Mouse (Mus musculus): ENCODE data around the gene Kcnj5. TPM values are rescaled to one million over a fixed set of nuclear protein-coding genes. Genes with fewer than 3 reads are reported as not detected.

The Kcnj5 gene
- total RNA-seq (2014; rRNA removed; ENCODE audit: low replicate concordance) (42.8 and 58.1 TPM in 2 replicates), polyA plus RNA-seq (2015; fragmentation: Nextera tagmentation; extraction: Ambion mirVana) (31.9 and 32.5 TPM in 2 replicates)

DNA sequence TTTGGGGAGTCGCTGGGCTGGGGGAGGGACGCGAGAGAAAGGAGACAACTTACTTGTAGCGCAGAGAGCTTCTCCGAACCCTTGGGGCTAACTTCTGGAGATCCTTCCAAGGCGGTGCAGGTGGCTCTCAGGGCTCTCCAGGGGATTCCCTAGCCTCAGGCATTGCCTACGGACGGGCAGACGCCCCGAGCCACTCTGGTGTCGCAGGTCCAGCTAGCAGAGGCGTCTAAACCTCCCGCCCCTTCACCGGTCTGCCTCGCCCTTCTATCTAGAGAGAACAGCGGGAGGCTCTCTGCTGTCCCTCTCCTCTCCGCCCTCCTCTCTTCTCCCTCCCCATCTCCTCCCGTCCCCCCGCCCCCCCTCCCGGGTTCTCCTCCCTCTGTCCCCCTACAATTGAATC is at the start of gene Kcnj5:
Gene Kcnj5, minus strand, starts transcription at position 300 of the 400 bp plus-strand sequence.
- Histone ChIP-seq H3K36me3 (replicated peaks; ENCODE audit: control insufficient read depth, insufficient read depth, low read length) (no peaks in the 10 kb centered on the region), H3K9me3 (replicated peaks; ENCODE audit: control insufficient read depth, low read length) (no peaks in the 10 kb centered on the region), H3K4me3 (ENCODE audit: low read depth, low read length) (peak within 1 kb of the TSS; percentile 57), H3K9ac (replicated peaks; ENCODE audit: low read depth, low read length) (peak within 1 kb of the TSS; percentile 40), H3K4me2 (ENCODE audit: low read depth, low read length) (peak within 1 kb of the TSS; percentile 81), H3K27me3 (ENCODE audit: control insufficient read depth, insufficient read depth, low read length) (no peaks in the 10 kb centered on the region), H3K27ac (ENCODE audit: low read depth) (peak within 1 kb of the TSS; percentile 90), H3K4me1 (ENCODE audit: control insufficient read depth, insufficient read depth) (peaks cover 16% of the 10 kb centered on the region)
- ATAC-seq (ENCODE audit: insufficient read depth, low read depth) (peak; percentile 64), DNase-seq (ENCODE audit: low spot score) (peak; percentile 42)
- 2% methylated on average over 19 of the region's 20 CpGs for WGBS
- TF ChIP-seq EP300 (IDR thresholded peaks at IDR 0.05; ENCODE audit: low read depth) (no peak), CTCF (IDR thresholded peaks at IDR 0.05; ENCODE audit: low read depth) (no peak)

DNA sequence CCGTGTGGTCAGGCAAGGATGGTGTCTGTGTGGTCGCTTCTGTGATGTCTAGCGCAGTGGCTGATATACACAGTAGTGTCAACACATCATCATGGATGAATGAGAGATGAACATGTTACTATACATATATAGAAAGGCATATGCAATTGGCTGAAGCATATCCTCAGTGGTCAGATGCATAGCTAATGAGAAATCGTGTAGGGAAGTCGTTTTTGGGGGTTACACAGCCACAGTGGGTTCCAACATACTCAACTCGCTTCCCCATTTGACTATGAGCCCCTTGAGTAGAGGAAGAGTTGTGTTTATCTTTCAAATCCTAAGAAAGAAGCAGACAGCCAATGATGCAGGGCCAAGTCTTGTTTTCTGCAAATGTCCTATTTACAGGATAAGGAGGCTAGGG is 48.6 kb upstream of the Kcnj5 start:
- TF ChIP-seq CTCF (IDR thresholded peaks at IDR 0.05; ENCODE audit: low read depth) (no peak), EP300 (IDR thresholded peaks at IDR 0.05; ENCODE audit: low read depth) (no peak)
- no peak overlapping the region for H3K9ac ChIP-seq (replicated peaks; ENCODE audit: low read depth, low read length)
- no peaks in the 10 kb centered on the region for H3K4me1 ChIP-seq (ENCODE audit: control insufficient read depth, insufficient read depth)
- 74% methylated on average over 6 of the region's 6 CpGs for WGBS
- H3K4me3 ChIP-seq (ENCODE audit: low read depth, low read length): no peak overlapping the region
- H3K4me2 ChIP-seq (ENCODE audit: low read depth, low read length): no peak overlapping the region
- H3K27ac ChIP-seq (ENCODE audit: low read depth): no peak overlapping the region
- no peaks in the 10 kb centered on the region for H3K36me3 ChIP-seq (replicated peaks; ENCODE audit: control insufficient read depth, insufficient read depth, low read length)
- no peaks in the 10 kb centered on the region for H3K27me3 ChIP-seq (ENCODE audit: control insufficient read depth, insufficient read depth, low read length)
- no peak for DNase-seq (ENCODE audit: low spot score)
- no peaks in the 10 kb centered on the region for H3K9me3 ChIP-seq (replicated peaks; ENCODE audit: control insufficient read depth, low read length)
- ATAC-seq (ENCODE audit: insufficient read depth, low read depth): no peak

GRCm38 (mm10) chr9:32391701-32392100 is 47.6 kb upstream of the Kcnj5 start:
- no peak overlapping the region for H3K4me3 ChIP-seq (ENCODE audit: low read depth, low read length)
- H3K36me3 ChIP-seq (replicated peaks; ENCODE audit: control insufficient read depth, insufficient read depth, low read length): no peaks in the 10 kb centered on the region
- no peaks in the 10 kb centered on the region for H3K9me3 ChIP-seq (replicated peaks; ENCODE audit: control insufficient read depth, low read length)
- 63% methylated on average over 9 of the region's 9 CpGs for WGBS
- DNase-seq (ENCODE audit: low spot score): no peak
- no peak overlapping the region for H3K4me2 ChIP-seq (ENCODE audit: low read depth, low read length)
- no peak overlapping the region for H3K27ac ChIP-seq (ENCODE audit: low read depth)
- TF ChIP-seq CTCF (IDR thresholded peaks at IDR 0.05; ENCODE audit: low read depth): no peak
- no peak for TF ChIP-seq EP300 (IDR thresholded peaks at IDR 0.05; ENCODE audit: low read depth)
- no peaks in the 10 kb centered on the region for H3K27me3 ChIP-seq (ENCODE audit: control insufficient read depth, insufficient read depth, low read length)
- no peaks in the 10 kb centered on the region for H3K4me1 ChIP-seq (ENCODE audit: control insufficient read depth, insufficient read depth)
- H3K9ac ChIP-seq (replicated peaks; ENCODE audit: low read depth, low read length): no peak overlapping the region
- ATAC-seq (ENCODE audit: insufficient read depth, low read depth): no peak

- no peaks in the 10 kb centered on the region for H3K9me3 ChIP-seq (replicated peaks; ENCODE audit: control insufficient read depth, low read length)
- H3K4me1 ChIP-seq (ENCODE audit: control insufficient read depth, insufficient read depth): no peaks in the 10 kb centered on the region
- H3K27ac ChIP-seq (ENCODE audit: low read depth): no peak overlapping the region
- DNase-seq (ENCODE audit: low spot score): no peak
- H3K4me3 ChIP-seq (ENCODE audit: low read depth, low read length): no peak overlapping the region
- 74% methylated on average over 5 of the region's 5 CpGs for WGBS
- ATAC-seq (ENCODE audit: insufficient read depth, low read depth): no peak
- no peak overlapping the region for H3K9ac ChIP-seq (replicated peaks; ENCODE audit: low read depth, low read length)
- H3K36me3 ChIP-seq (replicated peaks; ENCODE audit: control insufficient read depth, insufficient read depth, low read length): no peaks in the 10 kb centered on the region
- H3K4me2 ChIP-seq (ENCODE audit: low read depth, low read length): no peak overlapping the region
- H3K27me3 ChIP-seq (ENCODE audit: control insufficient read depth, insufficient read depth, low read length): no peaks in the 10 kb centered on the region
- TF ChIP-seq CTCF (IDR thresholded peaks at IDR 0.05; ENCODE audit: low read depth): no peak
- TF ChIP-seq EP300 (IDR thresholded peaks at IDR 0.05; ENCODE audit: low read depth): no peak
Observed at GRCm38 (mm10) chr9:32391092-32391491, 46.9 kb upstream of the Kcnj5 start.

- no peak overlapping the region for H3K27ac ChIP-seq (ENCODE audit: low read depth)
- H3K9me3 ChIP-seq (replicated peaks; ENCODE audit: control insufficient read depth, low read length): no peaks in the 10 kb centered on the region
- no peaks in the 10 kb centered on the region for H3K36me3 ChIP-seq (replicated peaks; ENCODE audit: control insufficient read depth, insufficient read depth, low read length)
- no peak overlapping the region for H3K9ac ChIP-seq (replicated peaks; ENCODE audit: low read depth, low read length)
- no peak for DNase-seq (ENCODE audit: low spot score)
- H3K4me1 ChIP-seq (ENCODE audit: control insufficient read depth, insufficient read depth): no peaks in the 10 kb centered on the region
- no peak overlapping the region for H3K4me3 ChIP-seq (ENCODE audit: low read depth, low read length)
- WGBS: 95% methylated on average over 1 of the region's 1 CpGs
- H3K27me3 ChIP-seq (ENCODE audit: control insufficient read depth, insufficient read depth, low read length): no peaks in the 10 kb centered on the region
- ATAC-seq (ENCODE audit: insufficient read depth, low read depth): no peak
- no peak overlapping the region for H3K4me2 ChIP-seq (ENCODE audit: low read depth, low read length)
- TF ChIP-seq CTCF (IDR thresholded peaks at IDR 0.05; ENCODE audit: low read depth) (peak; percentile 58), EP300 (IDR thresholded peaks at IDR 0.05; ENCODE audit: low read depth) (no peak)
Observed at GRCm38 (mm10) chr9:32388120-32388519, 44.0 kb upstream of the Kcnj5 start.

GRCm38 (mm10) chr9:32384906-32385305 is 40.8 kb upstream of the Kcnj5 start:
- Histone ChIP-seq H3K9me3 (replicated peaks; ENCODE audit: control insufficient read depth, low read length) (no peaks in the 10 kb centered on the region), H3K27me3 (ENCODE audit: control insufficient read depth, insufficient read depth, low read length) (no peaks in the 10 kb centered on the region), H3K9ac (replicated peaks; ENCODE audit: low read depth, low read length) (no peak overlapping the region), H3K4me2 (ENCODE audit: low read depth, low read length) (no peak overlapping the region), H3K36me3 (replicated peaks; ENCODE audit: control insufficient read depth, insufficient read depth, low read length) (no peaks in the 10 kb centered on the region), H3K4me3 (ENCODE audit: low read depth, low read length) (no peak overlapping the region), H3K27ac (ENCODE audit: low read depth) (no peak overlapping the region), H3K4me1 (ENCODE audit: control insufficient read depth, insufficient read depth) (no peaks in the 10 kb centered on the region)
- 77% methylated on average over 4 of the region's 4 CpGs for WGBS
- no peak for TF ChIP-seq EP300 (IDR thresholded peaks at IDR 0.05; ENCODE audit: low read depth)
- TF ChIP-seq CTCF (IDR thresholded peaks at IDR 0.05; ENCODE audit: low read depth): no peak
- ATAC-seq (ENCODE audit: insufficient read depth, low read depth): no peak
- DNase-seq (ENCODE audit: low spot score): no peak

Data from heart, postnatal 0 days (tissue).